Mouse (Mus musculus) bone marrow macrophage, adult 2 months (primary cell): ENCODE measurements at regions not wholly inside any gene's neighbourhood (a gene's known extent, or its start where the extent isn't known, plus 50 kb on each side); places are given as distances from the start of the nearest gene placed in this dataset.

Source experiments
- H3K27ac ChIP-seq: 2 replicates; pipeline ENCODE4 v1.5.1; 2012; ENCODE audit warnings: low read depth, low read length; ENCODE audit not compliant: insufficient read depth
- H3K4me1 ChIP-seq: 2 replicates; pipeline ENCODE4 v1.6.1; 2012; ENCODE audit warnings: low read length; ENCODE audit not compliant: control insufficient read depth, insufficient read depth
- H3K4me3 ChIP-seq: 2 replicates; pipeline ENCODE4 v1.5.1; 2012; ENCODE audit warnings: mild to moderate bottlenecking, low read length, moderate library complexity; ENCODE audit not compliant: insufficient read depth
- CTCF ChIP-seq: IDR thresholded peaks from 2 replicates; pipeline ENCODE4 v1.5.1; 2012; ENCODE audit warnings: low read depth, mild to moderate bottlenecking, low read length, moderate library complexity
- POLR2A ChIP-seq: IDR thresholded peaks from 2 replicates; pipeline ENCODE4 v1.6.1; 2012; ENCODE audit warnings: mild to moderate bottlenecking, low read depth, low read length, borderline replicate concordance

GRCm38 (mm10) chr2:38420498-38420897, 81.4 kb downstream of the Lhx2 start:
- TF ChIP-seq POLR2A, result no peak
- no peak for TF ChIP-seq CTCF
- H3K4me3 ChIP-seq, result no peak overlapping the region
- H3K27ac ChIP-seq, result no peak overlapping the region
- no peaks in the 10 kb centered on the region for H3K4me1 ChIP-seq

GRCm38 (mm10) chr2:38422406-38422805, 83.3 kb downstream of the Lhx2 start:
- no peak overlapping the region for H3K27ac ChIP-seq
- TF ChIP-seq CTCF (no peak), POLR2A (no peak)
- no peak overlapping the region for H3K4me3 ChIP-seq
- H3K4me1 ChIP-seq, result no peaks in the 10 kb centered on the region

DNA sequence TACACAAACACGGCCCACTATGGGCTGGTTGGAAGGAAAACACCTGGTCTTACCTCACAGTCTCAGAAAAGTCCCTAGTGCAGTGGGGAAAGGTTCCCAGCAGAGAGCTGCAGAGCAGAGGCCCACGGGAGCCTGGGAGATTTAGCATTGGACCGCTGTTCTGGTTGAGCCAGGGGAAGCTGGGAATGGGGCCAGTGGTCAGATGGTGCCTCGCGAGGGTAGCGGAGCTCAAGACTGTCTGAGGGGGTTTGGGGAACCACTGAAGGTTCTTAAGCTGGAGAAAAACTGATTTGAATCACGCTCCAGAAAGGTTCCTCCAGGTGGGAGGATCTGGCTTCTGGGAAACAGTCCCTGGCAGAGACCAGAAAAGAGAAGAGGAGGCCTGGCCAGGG, 84.8 kb downstream of the Lhx2 start:
- Histone ChIP-seq H3K27ac (no peak overlapping the region), H3K4me1 (no peaks in the 10 kb centered on the region), H3K4me3 (no peak overlapping the region)
- TF ChIP-seq POLR2A (no peak), CTCF (no peak)

GRCm38 (mm10) chr2:38424278-38424931, 85.3 kb downstream of the Lhx2 start:
- no peaks in the 10 kb centered on the region for H3K4me1 ChIP-seq
- TF ChIP-seq CTCF (no peak), POLR2A (no peak)
- no peak overlapping the region for H3K4me3 ChIP-seq
- H3K27ac ChIP-seq, result no peak overlapping the region

DNA sequence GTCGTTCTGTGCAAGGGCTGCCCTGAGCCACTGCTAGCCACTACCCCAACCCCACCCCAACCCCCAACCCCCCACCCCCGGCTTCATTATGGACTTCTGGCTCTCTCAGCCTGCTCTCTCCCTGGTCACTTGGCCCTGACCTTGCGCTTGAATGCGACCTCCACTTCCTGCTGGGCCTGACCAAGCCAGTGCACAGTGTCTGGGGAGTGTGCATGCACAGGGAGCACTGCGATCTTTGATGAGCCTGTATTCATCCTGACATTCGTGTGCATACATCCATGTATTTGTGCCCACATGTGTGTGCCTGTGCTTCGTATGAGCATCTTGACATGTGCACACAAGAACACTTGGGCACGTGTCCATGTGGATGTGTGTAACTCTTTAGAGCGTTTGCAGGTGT, 85.9 kb downstream of the Lhx2 start:
- Histone ChIP-seq H3K27ac (no peak overlapping the region), H3K4me1 (no peaks in the 10 kb centered on the region), H3K4me3 (no peak overlapping the region)
- TF ChIP-seq CTCF (no peak), POLR2A (no peak)

DNA sequence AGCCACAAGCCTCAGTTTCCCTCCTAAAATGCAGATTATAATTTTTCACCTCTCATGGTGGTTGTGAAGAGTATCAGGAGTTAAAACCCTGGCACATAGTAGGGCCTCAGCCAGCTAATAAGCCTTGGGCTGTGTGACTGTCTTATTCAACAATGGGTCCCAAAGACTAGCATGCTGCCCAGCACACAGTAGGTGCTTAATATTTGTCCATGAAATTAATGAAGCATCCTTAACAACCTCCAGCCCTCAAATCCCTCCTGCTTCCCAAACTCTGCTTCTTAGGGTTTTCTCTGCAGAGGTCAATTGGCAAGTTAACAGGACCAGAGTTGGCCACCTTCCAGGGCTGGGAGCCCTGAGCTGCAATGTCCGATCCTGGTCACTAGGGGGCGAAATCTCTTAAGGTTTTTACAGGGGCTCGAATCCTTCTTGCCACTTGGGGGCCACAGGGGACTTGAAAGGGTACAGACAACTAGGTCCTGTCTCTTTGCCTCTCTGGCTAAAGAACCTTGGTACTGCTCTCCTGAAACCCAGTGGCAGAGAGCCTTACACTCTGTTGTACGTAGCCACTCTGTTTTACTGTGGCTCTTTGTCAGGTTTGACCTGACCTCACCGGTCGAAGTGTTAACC, 81.6 kb upstream of the Nek6 start:
- peaks cover 12% of the 10 kb centered on the region for H3K4me1 ChIP-seq
- TF ChIP-seq POLR2A, result no peak
- TF ChIP-seq CTCF, result peak; percentile 98
- H3K27ac ChIP-seq, result no peak overlapping the region
- H3K4me3 ChIP-seq, result no peak overlapping the region

- Histone ChIP-seq H3K4me3 (no peak overlapping the region), H3K4me1 (peaks cover 28% of the 10 kb centered on the region), H3K27ac (no peak overlapping the region)
- TF ChIP-seq CTCF (no peak), POLR2A (no peak)
These were observed 79.9 kb upstream of the Nek6 start for GRCm38 (mm10) chr2:38431546-38431945.

GRCm38 (mm10) chr2:38433736-38434135, 77.7 kb upstream of the Nek6 start:
- TF ChIP-seq CTCF (no peak), POLR2A (no peak)

GRCm38 (mm10) chr2:38436701-38437100, 74.7 kb upstream of the Nek6 start:
- Histone ChIP-seq H3K4me3 (no peak overlapping the region), H3K4me1 (peaks cover 30% of the 10 kb centered on the region), H3K27ac (no peak overlapping the region)
- no peak for TF ChIP-seq CTCF
- no peak for TF ChIP-seq POLR2A

More at GRCm38 (mm10) chr2:38433736-38434135, 77.7 kb upstream of the Nek6 start:
- Histone ChIP-seq H3K27ac (no peak overlapping the region), H3K4me1 (peaks cover 29% of the 10 kb centered on the region), H3K4me3 (no peak overlapping the region)

DNA sequence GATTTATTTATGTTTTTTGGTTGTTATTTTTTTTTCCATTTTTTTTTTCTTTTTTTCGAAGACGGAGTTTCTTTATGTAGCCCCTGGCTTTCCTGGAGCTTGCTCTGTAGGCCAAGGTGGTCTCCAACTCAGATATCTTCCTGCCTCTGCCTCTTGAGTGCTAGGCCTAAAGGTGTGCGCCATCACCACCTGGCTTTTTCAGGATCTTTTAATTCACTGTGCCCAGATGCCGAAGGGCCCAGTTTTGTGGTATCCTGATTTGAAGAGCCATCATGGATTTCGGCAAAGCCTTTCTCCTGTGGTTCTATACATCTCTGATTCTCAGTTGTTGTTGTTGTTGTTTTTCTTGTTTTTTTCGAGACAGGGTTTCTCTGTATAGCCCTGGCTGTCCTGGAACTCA, 72.3 kb upstream of the Nek6 start:
- TF ChIP-seq CTCF, result no peak
- TF ChIP-seq POLR2A, result no peak
- Histone ChIP-seq H3K4me3 (no peak overlapping the region), H3K27ac (no peak overlapping the region), H3K4me1 (peaks cover 28% of the 10 kb centered on the region)

GRCm38 (mm10) chr2:38439973-38440372, 71.5 kb upstream of the Nek6 start:
- Histone ChIP-seq H3K27ac (no peak overlapping the region), H3K4me1 (peaks cover 22% of the 10 kb centered on the region), H3K4me3 (no peak overlapping the region)
- TF ChIP-seq POLR2A (no peak), CTCF (no peak)

GRCm38 (mm10) chr2:38449092-38449491, 62.4 kb upstream of the Nek6 start:
- no peak overlapping the region for H3K4me3 ChIP-seq
- TF ChIP-seq POLR2A (no peak), CTCF (no peak)
- peaks cover 15% of the 10 kb centered on the region for H3K4me1 ChIP-seq
- H3K27ac ChIP-seq, result no peak overlapping the region
